Mouse (Mus musculus) heart, postnatal 0 days (tissue): ENCODE data around the gene Ypel5. TPM values are rescaled to one million over a fixed set of nuclear protein-coding genes. Genes with fewer than 3 reads are reported as not detected.

Experiments
- ATAC-seq: fragments of 200-750 bp; cut with Nextera tagmentation; 2 replicates; pipeline ENCODE4 v1.8.0; 2017; ENCODE audit warnings: low read depth, moderate number of reproducible peaks, moderate library complexity; ENCODE audit not compliant: insufficient read depth
- DNase-seq: peaks from one replicate; pipeline ENCODE4 v3.0.0-alpha.2; 2016; ENCODE audit warnings: low spot score
- H3K27ac ChIP-seq: fragments of 300-500 bp; sonication (generic); 2 replicates; pipeline ENCODE4 v1.5.1; 2014; ENCODE audit warnings: low read depth, mild to moderate bottlenecking
- H3K27me3 ChIP-seq: fragments of 300-500 bp; sonication (generic); 2 replicates; pipeline ENCODE4 v1.6.1; 2014; ENCODE audit warnings: low read length, mixed read lengths; ENCODE audit not compliant: control insufficient read depth, insufficient read depth
- H3K36me3 ChIP-seq: fragments of 300-500 bp; sonication (generic); replicated peaks from 2 replicates; pipeline ENCODE4 v1.6.1; 2014; ENCODE audit warnings: low read length, mixed read lengths; ENCODE audit not compliant: control insufficient read depth, insufficient read depth
- H3K4me1 ChIP-seq: fragments of 300-500 bp; sonication (generic); 2 replicates; pipeline ENCODE4 v1.6.1; 2014; ENCODE audit warnings: antibody characterized with exemption; ENCODE audit not compliant: control insufficient read depth, insufficient read depth
- H3K4me2 ChIP-seq: fragments of 300-500 bp; sonication (generic); 2 replicates; pipeline ENCODE4 v1.6.1; 2014; ENCODE audit warnings: low read depth, mild to moderate bottlenecking, low read length, moderate library complexity
- H3K4me3 ChIP-seq: fragments of 300-500 bp; sonication (generic); 2 replicates; pipeline ENCODE4 v1.5.1; 2014; ENCODE audit warnings: low read depth, low read length
- H3K9ac ChIP-seq: fragments of 300-500 bp; sonication (generic); replicated peaks from 2 replicates; pipeline ENCODE4 v1.6.1; 2014; ENCODE audit warnings: low read depth, low read length, mixed read lengths
- H3K9me3 ChIP-seq: fragments of 300-500 bp; sonication (generic); replicated peaks from 2 replicates; pipeline ENCODE4 v1.6.1; 2016; ENCODE audit warnings: low read length; ENCODE audit not compliant: control insufficient read depth
- CTCF ChIP-seq: IDR thresholded peaks from 2 replicates; pipeline ENCODE4 v1.5.1; 2016; ENCODE audit warnings: antibody characterized with exemption, control low read depth, low read depth
- EP300 ChIP-seq: IDR thresholded peaks from 2 replicates; pipeline ENCODE4 v1.6.1; 2016; ENCODE audit warnings: antibody characterized with exemption, low read depth
- WGBS: fragments of 180-500 bp; shearing (Covaris S2); extraction: QIAGEN DNeasy Blood & Tissue Kit; methylation state at CpG from one replicate; pipeline ENCODE4 v1.1.7; 2014; 5-methylcytosine and 5-hydroxymethylcytosine counted together
- polyA plus RNA-seq: library from polyadenylated mRNA; unstranded; fragments of >200 nt; fragmentation: Nextera tagmentation; extraction: Ambion mirVana; gene quantifications from 2 replicates; pipeline ENCODE4 v1.2.1, GENCODE M21; 2015
- total RNA-seq: library from RNA; depleted of rRNA; stranded (reverse); fragments of >200 nt; gene quantifications from 2 replicates; pipeline ENCODE4 v1.2.3, GENCODE M21; 2014; ENCODE audit warnings: low replicate concordance

The Ypel5 gene
- total and polyA plus RNA-seq, 2 experiments from 2014 or later = 39.0 to 63.3 TPM

DNA sequence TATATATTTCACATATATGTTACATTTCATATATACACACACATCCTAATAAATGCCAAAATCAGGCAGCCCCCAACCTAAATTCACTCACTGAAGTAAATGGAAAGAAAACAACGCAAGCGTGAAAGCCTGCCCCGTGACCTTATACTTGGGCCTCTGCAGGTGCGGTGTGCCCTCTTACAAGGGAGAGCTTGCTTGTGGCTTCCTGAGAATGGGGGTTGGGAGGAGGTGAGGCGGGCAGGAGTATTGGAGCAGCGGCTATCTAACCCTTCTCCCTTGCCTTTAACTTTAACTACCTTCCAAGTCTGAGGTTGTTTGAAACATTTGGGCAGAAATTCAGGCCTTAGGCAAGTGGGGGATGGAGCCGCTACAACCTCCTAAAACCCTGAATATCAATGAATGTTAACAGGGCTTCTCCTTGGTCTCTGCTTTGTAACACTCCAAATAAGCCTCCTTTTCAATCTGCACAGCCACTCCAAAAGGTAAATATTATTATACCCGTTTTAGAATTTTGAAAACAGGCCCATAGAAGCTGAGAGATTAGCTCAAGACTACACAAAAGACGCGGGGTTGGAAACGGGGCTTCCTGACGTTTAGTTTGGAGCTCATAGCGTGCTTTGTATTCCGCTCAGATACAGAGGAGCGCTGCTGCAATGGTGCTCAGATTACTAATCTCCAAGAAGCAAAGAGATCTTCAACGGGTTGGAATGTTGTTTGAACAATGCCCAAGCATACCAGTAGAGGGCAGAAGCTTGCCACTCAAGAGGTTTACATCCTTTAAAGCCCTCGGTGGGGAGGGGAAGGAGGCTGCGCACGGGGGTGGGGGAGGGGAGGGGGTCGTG is 53.5 kb downstream of the Ypel5 start:
- WGBS = 28% methylated on average over 19 of the region's 20 CpGs
- H3K27ac ChIP-seq = no peak overlapping the region

DNA sequence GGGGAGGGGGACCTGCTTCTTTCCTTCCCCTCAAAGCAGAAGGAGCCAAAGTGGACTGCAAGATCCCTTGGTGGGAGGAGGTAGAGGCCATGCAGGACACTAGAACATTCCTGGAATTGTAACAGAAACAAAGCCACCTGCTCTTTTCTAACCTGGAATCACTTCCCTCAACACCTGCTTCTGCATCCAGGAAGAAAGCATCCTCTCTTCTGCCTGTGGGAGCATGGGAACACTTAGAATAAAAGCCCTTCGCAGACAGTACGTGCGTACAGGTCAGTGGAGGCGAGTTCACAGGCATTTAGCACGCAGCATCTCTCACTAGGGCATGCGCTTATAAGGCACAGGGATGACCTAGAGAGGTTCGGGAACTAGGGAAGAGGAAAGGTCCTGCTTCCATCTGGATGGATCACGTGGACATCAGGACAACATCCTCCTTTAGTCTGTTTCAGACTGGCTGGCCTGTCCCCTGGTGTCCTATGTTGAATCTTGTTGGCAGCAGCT is 54.2 kb downstream of the Ypel5 start:
- ATAC-seq (no peak), DNase-seq (no peak)
- Histone ChIP-seq H3K4me1 (0 out of 2 replicates have a peak, but pooled peaks cover 5% of the 10 kb centered on the region), H3K36me3 (no peaks in the 10 kb centered on the region), H3K9me3 (no peaks in the 10 kb centered on the region), H3K4me3 (no peak overlapping the region), H3K27ac (no peak overlapping the region), H3K27me3 (no peaks in the 10 kb centered on the region), H3K9ac (no peak overlapping the region; the same call in 1 of the 2 replicates), H3K4me2 (no peak overlapping the region)
- no peak for TF ChIP-seq EP300
- TF ChIP-seq CTCF = no peak
- 52% methylated on average over 8 of the region's 8 CpGs for WGBS

More for the DNA sequence above, 53.5 kb downstream of the Ypel5 start:
- no peak overlapping the region for H3K4me3 ChIP-seq
- H3K9me3 ChIP-seq = no peaks in the 10 kb centered on the region
- no peak overlapping the region for H3K4me2 ChIP-seq
- no peak overlapping the region for H3K9ac ChIP-seq
- 0 out of 2 replicates have a peak, but pooled peaks cover 5% of the 10 kb centered on the region for H3K4me1 ChIP-seq
- no peaks in the 10 kb centered on the region for H3K27me3 ChIP-seq
- peak; percentile 70 for DNase-seq
- H3K36me3 ChIP-seq = no peaks in the 10 kb centered on the region
- TF ChIP-seq EP300 (no peak), CTCF (peak; percentile 82)
- ATAC-seq = peak; percentile 20; the same call in 1 of the 2 replicates

DNA sequence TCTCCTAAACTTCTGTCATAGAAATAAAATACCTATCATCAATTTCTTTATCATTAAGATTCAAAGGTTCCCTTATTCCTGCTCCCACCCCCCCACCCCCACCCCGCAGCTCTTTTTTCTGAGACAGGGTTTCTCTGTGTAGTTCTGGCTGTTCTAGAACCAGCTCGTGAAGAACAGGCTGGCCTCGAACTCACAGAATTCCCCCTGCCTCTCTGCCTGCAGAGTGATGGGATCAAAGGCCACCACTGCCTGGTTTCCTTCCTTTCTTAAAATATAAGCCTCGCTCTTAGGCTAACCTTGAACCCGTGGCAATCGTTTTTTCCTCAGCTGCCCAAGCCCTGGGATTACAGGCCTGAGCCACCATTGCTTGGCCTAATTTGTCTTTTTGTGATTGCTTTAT is 55.3 kb downstream of the Ypel5 start:
- ATAC-seq (no peak), DNase-seq (no peak)
- no peaks in the 10 kb centered on the region for H3K36me3 ChIP-seq
- H3K4me2 ChIP-seq = no peak overlapping the region
- H3K27me3 ChIP-seq = no peaks in the 10 kb centered on the region
- H3K4me3 ChIP-seq = no peak overlapping the region
- 0 out of 2 replicates have a peak, but pooled peaks cover 5% of the 10 kb centered on the region for H3K4me1 ChIP-seq
- TF ChIP-seq EP300 (no peak), CTCF (no peak)
- no peak overlapping the region for H3K9ac ChIP-seq
- WGBS = 90% methylated on average over 6 of the region's 6 CpGs
- H3K27ac ChIP-seq = no peak overlapping the region
- no peaks in the 10 kb centered on the region for H3K9me3 ChIP-seq

DNA sequence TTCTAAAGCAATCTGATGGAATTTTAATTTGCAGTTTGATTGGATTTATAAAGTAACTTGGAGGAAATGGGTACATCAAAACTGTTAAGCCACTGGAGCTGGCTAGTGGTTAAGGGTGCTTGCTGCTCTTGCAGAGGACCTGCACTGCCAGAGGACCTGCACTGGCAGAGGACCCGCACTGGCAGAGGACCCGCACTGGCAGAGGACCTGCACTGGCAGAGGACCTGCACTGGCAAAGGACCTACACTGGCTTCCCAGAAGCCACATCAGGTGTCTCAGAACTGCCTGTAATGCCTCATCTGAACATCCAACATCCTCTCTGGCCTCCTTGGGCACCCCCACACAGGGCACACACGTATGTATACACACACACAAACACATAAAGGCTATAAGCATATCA is 59.3 kb downstream of the Ypel5 start:
- Histone ChIP-seq H3K4me1 (0 out of 2 replicates have a peak, but pooled peaks cover 4% of the 10 kb centered on the region), H3K9ac (no peak overlapping the region), H3K36me3 (no peaks in the 10 kb centered on the region), H3K27me3 (no peaks in the 10 kb centered on the region), H3K4me2 (no peak overlapping the region), H3K4me3 (no peak overlapping the region), H3K27ac (no peak overlapping the region), H3K9me3 (no peaks in the 10 kb centered on the region)
- no peak for ATAC-seq
- no peak for DNase-seq
- TF ChIP-seq EP300 (no peak), CTCF (no peak)
- 89% methylated on average over 3 of the region's 3 CpGs for WGBS

DNA sequence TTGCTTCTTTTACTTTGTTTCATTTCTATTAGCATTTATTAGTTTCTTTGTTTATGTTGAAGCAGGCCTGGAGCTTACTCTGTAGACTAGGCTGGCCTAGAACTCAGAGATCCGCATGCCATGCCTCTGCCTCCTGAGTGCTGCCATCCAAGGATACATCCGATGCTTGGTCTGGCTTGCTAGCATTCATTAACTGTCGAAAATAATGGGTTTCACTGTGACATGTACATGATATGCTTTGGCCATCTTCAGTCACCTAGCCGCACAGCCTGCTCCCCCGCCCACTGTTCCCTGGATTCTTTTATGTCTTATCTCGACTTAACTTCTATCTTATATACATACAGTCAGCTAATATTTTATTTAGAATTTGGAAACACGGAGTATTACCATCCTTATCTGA is 60.8 kb downstream of the Ypel5 start:
- no peaks in the 10 kb centered on the region for H3K9me3 ChIP-seq
- 80% methylated on average over 7 of the region's 7 CpGs for WGBS
- DNase-seq (no peak), ATAC-seq (no peak)
- TF ChIP-seq CTCF (no peak), EP300 (no peak)
- H3K36me3 ChIP-seq = no peaks in the 10 kb centered on the region
- H3K27me3 ChIP-seq = no peaks in the 10 kb centered on the region
- no peak overlapping the region for H3K27ac ChIP-seq
- no peak overlapping the region for H3K4me2 ChIP-seq
- no peak overlapping the region for H3K4me3 ChIP-seq
- no peak overlapping the region for H3K9ac ChIP-seq
- H3K4me1 ChIP-seq = no peaks in the 10 kb centered on the region
